Mouse (Mus musculus) layer of hippocampus, adult 6 months (tissue): ENCODE measurements around the gene Abraxas2. TPM values are rescaled to one million over a fixed set of nuclear protein-coding genes. Genes with fewer than 3 reads are reported as not detected.

ENCODE experiments used
- long read RNA-seq, 2 experiments: library from polyadenylated mRNA; unstranded; transcript quantifications; one replicate each; pipeline ENCODE4 v2.0.0; 2019 to 2020
- polyA plus RNA-seq: library from polyadenylated mRNA; unstranded; fragments of <200 nt; fragmentation: Nextera tagmentation; gene quantifications from 2 replicates; pipeline ENCODE4 v1.2.3, GENCODE M21; 2021

Abraxas2 gene
- 41.6 and 42.8 TPM in 2 replicates for polyA plus RNA-seq
- long read RNA-seq, experiment 1, transcript Abraxas2-202 (8 exons, 1,224 nt): minor isoform, 23 of 55 reads
- long read RNA-seq, experiment 1, transcript Abraxas2-201 (9 exons, 2,892 nt): major isoform, 27 of 55 reads
- long read RNA-seq, experiment 1, partial matches to known transcripts: 0 of 55 reads
- long read RNA-seq, experiment 1, other reads (novel, unspliced or antisense): 5 of 55 reads
- long read RNA-seq, experiment 2, transcript Abraxas2-203 (9 exons, 2,827 nt): minor isoform, 6 of 210 reads
- long read RNA-seq, experiment 2, transcript Abraxas2-201 (9 exons, 2,892 nt): major isoform, 173 of 210 reads
- long read RNA-seq, experiment 2, transcript Abraxas2-208 (1 exons, 1,778 nt): minor isoform, 8 of 210 reads
- long read RNA-seq, experiment 2, partial matches to known transcripts: 2 of 210 reads
- long read RNA-seq, experiment 2, other reads (novel, unspliced or antisense): 20 of 210 reads

GRCm38 (mm10) chr7:132859042-132859958 lies at the start of gene Abraxas2:
Gene Abraxas2 (plus strand): TSS chr7:132859225.

GRCm38 (mm10) chr7:132813416-132814088 lies 45.5 kb upstream of the Abraxas2 start, which contains the start of gene Fam53b:
Gene Fam53b (minus strand): TSS chr7:132813886.

GRCm38 (mm10) chr7:132852173-132852844 lies 6.7 kb upstream of the Abraxas2 start, which contains the start of gene Eef1akmt2:
Gene Eef1akmt2 (minus strand): TSS chr7:132852673.

GRCm38 (mm10) chr7:132930850-132931559 lies 72.0 kb downstream of the Abraxas2 start, which contains the start of gene Zranb1:
Gene Zranb1 (plus strand): TSS chr7:132931142.

Other genes starting within 250 kb of the Abraxas2 start
- 26.9 and 29.3 TPM in 2 replicates for gene Lhpp, start 248.6 kb upstream of the Abraxas2 start, polyA plus RNA-seq
- 21.9 and 24.2 TPM in 2 replicates for gene Fam53b, start 45.3 kb upstream of the Abraxas2 start, polyA plus RNA-seq
- gene Eef1akmt2, start 6.6 kb upstream of the Abraxas2 start, polyA plus RNA-seq: 53.3 and 56.7 TPM in 2 replicates
- gene Zranb1, start 71.9 kb downstream of the Abraxas2 start, polyA plus RNA-seq: 9.7 and 9.8 TPM in 2 replicates